Mouse (Mus musculus): ENCODE results near the gene Pcsk4. TPM values are rescaled to one million over a fixed set of nuclear protein-coding genes. Genes with fewer than 3 reads are reported as not detected.

Gene Pcsk4
- polyA plus RNA-seq, 1 experiment from 2014 or later: 3.8 TPM

DNA sequence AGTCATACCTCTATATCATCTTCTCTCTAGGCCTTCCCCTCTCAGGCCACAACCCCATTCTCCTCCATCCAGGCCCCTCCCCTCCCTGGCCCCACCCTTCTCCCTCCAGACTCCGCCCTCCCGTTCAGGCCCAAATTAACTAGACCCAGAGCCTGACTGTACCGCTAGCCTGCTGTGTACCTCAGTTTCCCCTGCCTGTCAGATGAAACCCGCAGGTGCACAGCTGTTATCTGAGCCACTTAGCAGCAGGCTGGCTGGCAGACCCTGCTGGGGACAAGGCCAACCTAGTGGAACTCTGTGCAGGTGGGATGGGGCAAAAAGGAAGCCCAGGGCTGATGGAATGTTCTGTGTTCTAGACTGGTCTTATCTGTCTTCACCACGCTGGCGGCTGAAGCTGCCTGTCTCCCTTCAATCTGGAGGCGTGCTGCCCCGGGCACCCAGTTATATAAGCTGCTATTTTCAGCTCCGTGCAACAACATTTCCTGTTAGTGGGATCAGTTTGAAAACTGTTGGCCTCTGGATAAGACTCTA lies 14.9 kb upstream of the Pcsk4 start:
- Histone ChIP-seq H3K9me3 (ENCODE audit: control insufficient read depth, low read length) (no peaks in the 10 kb centered on the region), H3K4me1 (replicated peaks; ENCODE audit: control insufficient read depth, insufficient read depth, low read length) (peaks cover 11% of the 10 kb centered on the region), H3K27me3 (ENCODE audit: control insufficient read depth, insufficient read depth, low read length) (peaks cover 90% of the 10 kb centered on the region), H3K9ac (ENCODE audit: low read length) (no peak overlapping the region), H3K27ac (ENCODE audit: low read depth, low read length) (no peak overlapping the region), H3K36me3 (ENCODE audit: control insufficient read depth, insufficient read depth, low read length) (no peaks in the 10 kb centered on the region), H3K4me2 (ENCODE audit: low read depth, low read length, severe bottlenecking) (no peak overlapping the region), H3K4me3 (ENCODE audit: low read depth, low read length) (no peak overlapping the region)
- DNase-seq (ENCODE audit: low spot score): no peak
- whole genome bisulfite sequencing: 45% methylated on average over 9 of the region's 9 CpGs
- ATAC-seq (replicated peaks; ENCODE audit: low FRiP score): no peak

DNA sequence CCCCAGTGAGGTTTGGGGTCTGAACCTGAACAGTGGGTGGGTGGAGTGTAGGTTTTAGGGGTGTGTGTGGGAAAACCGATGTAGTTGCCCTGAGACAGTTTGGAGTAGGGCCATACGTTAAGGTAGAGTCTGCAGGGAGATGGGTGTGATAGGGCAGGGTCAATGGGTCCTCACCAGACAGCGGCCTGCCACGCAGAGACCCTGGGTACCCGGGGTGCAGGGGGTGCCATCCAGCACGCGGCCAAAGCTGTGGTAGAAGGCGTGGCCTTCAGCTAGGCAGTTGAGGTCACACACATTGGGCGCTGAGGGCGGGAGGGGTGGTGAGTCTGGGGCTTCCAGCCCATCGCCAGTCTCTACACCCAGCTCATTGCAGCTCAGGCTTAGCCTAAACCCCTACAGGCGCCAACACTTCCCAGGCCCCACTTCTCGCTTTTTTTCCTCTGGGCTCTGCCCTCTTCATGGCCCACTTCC lies 14.2 kb upstream of the Pcsk4 start:
- H3K27me3 ChIP-seq (ENCODE audit: control insufficient read depth, insufficient read depth, low read length): peaks cover 83% of the 10 kb centered on the region
- H3K27ac ChIP-seq (ENCODE audit: low read depth, low read length): no peak overlapping the region
- H3K9ac ChIP-seq (ENCODE audit: low read length): no peak overlapping the region; the same call in 1 of the 2 replicates
- no peaks in the 10 kb centered on the region for H3K9me3 ChIP-seq (ENCODE audit: control insufficient read depth, low read length)
- no peaks in the 10 kb centered on the region for H3K36me3 ChIP-seq (ENCODE audit: control insufficient read depth, insufficient read depth, low read length)
- peak overlapping the region; percentile 30; the same call in 1 of the 2 replicates for H3K4me3 ChIP-seq (ENCODE audit: low read depth, low read length)
- peaks cover 11% of the 10 kb centered on the region for H3K4me1 ChIP-seq (replicated peaks; ENCODE audit: control insufficient read depth, insufficient read depth, low read length)
- ATAC-seq (replicated peaks; ENCODE audit: low FRiP score): no peak; the same call in 1 of the 2 replicates
- 27% methylated on average over 13 of the region's 13 CpGs for WGBS
- H3K4me2 ChIP-seq (ENCODE audit: low read depth, low read length, severe bottlenecking): peak overlapping the region; percentile 48; the same call in 1 of the 2 replicates
- DNase-seq (ENCODE audit: low spot score): no peak

DNA sequence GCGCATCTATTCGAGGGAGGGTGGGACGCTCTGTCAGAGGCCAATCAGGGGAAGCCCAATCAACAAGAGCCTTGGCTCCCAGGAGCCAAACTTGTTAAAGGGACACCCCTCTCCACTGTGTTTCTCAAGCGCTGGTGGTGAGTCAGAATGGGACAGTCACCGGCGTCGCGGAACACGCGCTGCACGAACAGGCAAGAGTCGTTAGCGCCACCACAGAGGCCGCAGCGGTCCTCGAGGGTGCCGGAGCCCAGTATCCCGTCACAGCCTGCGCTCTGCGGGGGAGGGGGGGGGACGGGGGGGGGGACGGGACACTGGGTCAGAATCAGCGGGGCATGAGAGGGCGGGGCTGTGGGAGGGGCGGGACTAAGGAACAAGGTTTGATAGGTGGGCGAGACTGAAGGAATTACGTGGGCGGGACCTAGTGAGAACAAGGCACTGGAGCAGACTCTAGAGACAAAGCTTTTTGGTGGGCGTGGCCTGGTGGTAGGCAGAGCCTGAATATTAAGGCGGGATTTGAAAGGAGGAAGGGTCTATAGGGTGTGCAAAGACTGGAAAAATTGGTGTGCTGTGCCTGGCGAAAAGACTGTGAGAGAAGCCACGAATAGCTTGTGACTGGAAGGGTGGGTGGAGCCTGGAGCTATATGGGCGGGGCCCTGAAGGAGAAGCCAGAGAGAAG lies 13.6 kb upstream of the Pcsk4 start:
- Histone ChIP-seq H3K9ac (ENCODE audit: low read length) (no peak overlapping the region; the same call in 1 of the 2 replicates), H3K27me3 (ENCODE audit: control insufficient read depth, insufficient read depth, low read length) (peaks cover 77% of the 10 kb centered on the region), H3K9me3 (ENCODE audit: control insufficient read depth, low read length) (no peaks in the 10 kb centered on the region), H3K27ac (ENCODE audit: low read depth, low read length) (no peak overlapping the region), H3K4me2 (ENCODE audit: low read depth, low read length, severe bottlenecking) (peak overlapping the region; percentile 48), H3K36me3 (ENCODE audit: control insufficient read depth, insufficient read depth, low read length) (no peaks in the 10 kb centered on the region), H3K4me3 (ENCODE audit: low read depth, low read length) (peak overlapping the region; percentile 30), H3K4me1 (replicated peaks; ENCODE audit: control insufficient read depth, insufficient read depth, low read length) (peaks cover 11% of the 10 kb centered on the region)
- ATAC-seq (replicated peaks; ENCODE audit: low FRiP score) (peak; percentile 71), DNase-seq (ENCODE audit: low spot score) (peak; percentile 79)
- WGBS: under 1% methylated on average over 33 of the region's 33 CpGs

DNA sequence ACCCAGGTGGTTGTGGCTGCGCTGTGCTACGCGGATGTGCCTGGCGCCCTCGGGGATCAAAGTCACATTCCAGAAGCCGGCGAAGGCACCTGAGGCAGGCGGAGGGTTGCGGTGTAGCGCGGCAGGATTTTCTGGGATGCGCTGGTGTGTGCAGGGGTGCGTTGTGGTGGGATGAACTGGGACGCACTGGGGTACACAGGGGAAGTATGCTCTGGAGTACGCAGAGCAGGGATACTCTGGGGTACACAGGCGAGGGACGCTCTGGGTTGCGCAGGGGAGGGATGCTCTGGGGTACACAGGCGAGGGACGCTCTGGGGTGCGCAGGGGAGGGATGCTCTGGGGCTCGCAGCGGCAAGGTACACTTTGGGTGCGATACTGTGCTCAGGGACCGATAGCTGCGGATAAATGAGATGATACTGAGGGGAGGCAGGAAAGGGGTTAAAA lies 13.0 kb upstream of the Pcsk4 start:
- peaks cover 72% of the 10 kb centered on the region for H3K27me3 ChIP-seq (ENCODE audit: control insufficient read depth, insufficient read depth, low read length)
- no peaks in the 10 kb centered on the region for H3K9me3 ChIP-seq (ENCODE audit: control insufficient read depth, low read length)
- no peaks in the 10 kb centered on the region for H3K36me3 ChIP-seq (ENCODE audit: control insufficient read depth, insufficient read depth, low read length)
- ATAC-seq (replicated peaks; ENCODE audit: low FRiP score) (no peak; the same call in 1 of the 2 replicates), DNase-seq (ENCODE audit: low spot score) (peak; percentile 58)
- 2% methylated on average over 26 of the region's 26 CpGs for WGBS
- peak overlapping the region; percentile 30 for H3K4me3 ChIP-seq (ENCODE audit: low read depth, low read length)
- peak overlapping the region; percentile 48 for H3K4me2 ChIP-seq (ENCODE audit: low read depth, low read length, severe bottlenecking)
- peaks cover 11% of the 10 kb centered on the region for H3K4me1 ChIP-seq (replicated peaks; ENCODE audit: control insufficient read depth, insufficient read depth, low read length)
- no peak overlapping the region for H3K9ac ChIP-seq (ENCODE audit: low read length)
- no peak overlapping the region for H3K27ac ChIP-seq (ENCODE audit: low read depth, low read length)

DNA sequence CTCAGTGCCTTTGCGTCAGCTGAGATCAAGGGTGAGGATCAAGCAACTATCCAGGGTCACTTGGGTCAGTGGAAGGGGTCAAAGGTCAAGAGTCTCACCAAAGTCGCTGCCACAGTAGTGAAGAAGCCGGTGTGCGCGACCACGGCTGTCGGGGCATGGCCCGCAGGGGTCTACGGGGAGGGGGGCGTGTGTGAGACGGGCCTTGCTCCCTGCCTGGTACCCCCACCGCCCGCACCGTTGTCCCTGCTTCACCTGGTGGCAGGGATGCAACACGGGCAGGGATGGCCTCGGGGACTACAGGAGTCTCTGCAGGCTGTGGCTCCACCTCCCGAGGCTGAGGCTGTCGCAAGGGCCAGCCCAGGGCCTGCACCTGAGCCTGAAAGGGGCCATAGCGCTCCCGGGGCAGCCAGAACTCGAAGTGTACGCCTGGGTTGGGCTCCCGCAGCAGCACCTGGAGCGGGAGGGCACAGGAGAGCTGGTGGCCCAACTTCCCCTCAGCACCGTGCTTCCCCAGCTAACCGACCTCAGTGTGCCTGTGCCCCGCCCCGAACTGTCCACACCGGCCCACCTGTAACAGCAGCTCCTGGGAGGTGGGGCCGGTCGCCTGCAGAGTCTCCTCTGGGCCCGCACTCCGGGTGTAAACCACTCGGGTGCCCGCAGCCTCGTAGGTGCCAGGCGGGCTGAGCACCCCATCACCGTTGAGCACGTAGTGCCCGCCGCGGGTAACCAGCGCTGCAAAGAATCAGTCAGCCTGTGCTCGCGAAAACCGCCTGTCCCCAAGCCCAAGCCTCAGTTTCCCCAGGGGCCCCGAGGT lies 12.4 kb upstream of the Pcsk4 start:
- peaks cover 11% of the 10 kb centered on the region for H3K4me1 ChIP-seq (replicated peaks; ENCODE audit: control insufficient read depth, insufficient read depth, low read length)
- peaks cover 67% of the 10 kb centered on the region for H3K27me3 ChIP-seq (ENCODE audit: control insufficient read depth, insufficient read depth, low read length)
- H3K4me2 ChIP-seq (ENCODE audit: low read depth, low read length, severe bottlenecking): no peak overlapping the region
- no peak overlapping the region for H3K27ac ChIP-seq (ENCODE audit: low read depth, low read length)
- no peaks in the 10 kb centered on the region for H3K9me3 ChIP-seq (ENCODE audit: control insufficient read depth, low read length)
- WGBS: 2% methylated on average over 46 of the region's 47 CpGs
- DNase-seq (ENCODE audit: low spot score): peak; percentile 61
- no peak overlapping the region for H3K9ac ChIP-seq (ENCODE audit: low read length)
- H3K4me3 ChIP-seq (ENCODE audit: low read depth, low read length): peak overlapping the region; percentile 30
- no peaks in the 10 kb centered on the region for H3K36me3 ChIP-seq (ENCODE audit: control insufficient read depth, insufficient read depth, low read length)
- ATAC-seq (replicated peaks; ENCODE audit: low FRiP score): no peak

DNA sequence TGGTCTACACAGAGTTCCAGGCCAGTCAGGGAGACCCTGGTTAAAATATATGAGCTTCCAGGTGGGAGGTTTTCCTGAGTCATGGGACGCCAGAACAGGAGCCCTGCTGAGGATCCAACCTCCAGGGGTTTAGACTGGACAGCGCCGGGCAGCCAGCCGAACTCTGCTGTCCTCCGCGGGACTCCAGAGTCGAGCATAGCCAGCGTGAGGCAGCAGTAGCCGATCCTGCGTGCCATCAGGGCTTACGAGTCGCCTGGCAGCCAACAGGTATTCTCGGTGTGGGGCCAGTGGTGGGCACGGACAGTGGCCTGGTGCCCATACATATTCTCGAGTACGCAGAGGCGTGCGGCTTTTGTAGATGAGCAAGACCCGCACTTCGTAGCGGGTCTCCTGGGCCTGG lies 11.7 kb upstream of the Pcsk4 start:
- Histone ChIP-seq H3K4me2 (ENCODE audit: low read depth, low read length, severe bottlenecking) (no peak overlapping the region), H3K9ac (ENCODE audit: low read length) (no peak overlapping the region), H3K9me3 (ENCODE audit: control insufficient read depth, low read length) (no peaks in the 10 kb centered on the region), H3K36me3 (ENCODE audit: control insufficient read depth, insufficient read depth, low read length) (no peaks in the 10 kb centered on the region), H3K27ac (ENCODE audit: low read depth, low read length) (no peak overlapping the region), H3K27me3 (ENCODE audit: control insufficient read depth, insufficient read depth, low read length) (peaks cover 62% of the 10 kb centered on the region), H3K4me3 (ENCODE audit: low read depth, low read length) (no peak overlapping the region), H3K4me1 (replicated peaks; ENCODE audit: control insufficient read depth, insufficient read depth, low read length) (peaks cover 11% of the 10 kb centered on the region)
- DNase-seq (ENCODE audit: low spot score) (no peak), ATAC-seq (replicated peaks; ENCODE audit: low FRiP score) (no peak)
- WGBS: 9% methylated on average over 21 of the region's 21 CpGs

DNA sequence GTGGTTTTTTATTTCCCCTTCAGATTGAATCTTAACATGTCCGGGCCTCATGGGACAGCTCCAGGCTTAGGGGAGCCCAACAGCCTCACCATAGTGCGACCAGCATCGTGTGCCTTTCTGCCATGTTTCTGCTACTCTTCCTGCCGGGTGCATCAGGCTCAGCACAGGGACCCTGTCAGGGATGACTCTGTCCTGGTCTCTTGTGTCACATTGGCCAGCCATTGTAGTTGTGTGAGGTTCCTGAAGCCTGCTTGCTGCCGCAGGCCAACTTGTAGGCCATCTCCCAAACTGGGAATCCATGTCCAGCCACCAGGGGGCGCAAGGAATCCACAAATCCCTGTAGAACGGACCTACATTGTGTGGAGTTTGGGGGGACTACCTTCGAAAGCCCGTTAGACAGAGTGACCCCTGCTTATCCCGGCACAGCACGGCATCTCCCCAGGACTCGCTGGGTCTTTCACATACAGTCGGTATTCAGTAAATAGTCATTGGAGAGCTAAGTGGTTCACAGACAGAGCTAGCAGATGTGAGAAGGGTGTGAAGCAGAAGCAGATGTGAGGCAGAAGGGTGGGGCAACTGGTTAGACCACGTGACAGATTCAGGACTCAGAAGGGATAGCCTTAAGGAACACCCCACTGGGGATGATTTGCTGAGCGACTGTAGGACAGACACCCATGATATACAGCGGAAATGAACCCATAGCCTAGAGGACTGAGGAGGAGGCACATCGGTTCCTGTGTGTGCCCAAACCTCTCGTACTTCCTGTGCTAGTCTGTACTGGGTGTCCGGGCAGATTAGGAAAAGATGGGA lies 10.8 kb upstream of the Pcsk4 start:
- Histone ChIP-seq H3K27me3 (ENCODE audit: control insufficient read depth, insufficient read depth, low read length) (peaks cover 53% of the 10 kb centered on the region), H3K4me1 (replicated peaks; ENCODE audit: control insufficient read depth, insufficient read depth, low read length) (peaks cover 11% of the 10 kb centered on the region), H3K36me3 (ENCODE audit: control insufficient read depth, insufficient read depth, low read length) (no peaks in the 10 kb centered on the region), H3K9me3 (ENCODE audit: control insufficient read depth, low read length) (no peaks in the 10 kb centered on the region), H3K4me2 (ENCODE audit: low read depth, low read length, severe bottlenecking) (no peak overlapping the region; the same call in 1 of the 2 replicates), H3K27ac (ENCODE audit: low read depth, low read length) (no peak overlapping the region), H3K4me3 (ENCODE audit: low read depth, low read length) (no peak overlapping the region), H3K9ac (ENCODE audit: low read length) (no peak overlapping the region)
- peak; percentile 92 for DNase-seq (ENCODE audit: low spot score)
- WGBS: 26% methylated on average over 19 of the region's 19 CpGs
- ATAC-seq (replicated peaks; ENCODE audit: low FRiP score): no peak

DNA sequence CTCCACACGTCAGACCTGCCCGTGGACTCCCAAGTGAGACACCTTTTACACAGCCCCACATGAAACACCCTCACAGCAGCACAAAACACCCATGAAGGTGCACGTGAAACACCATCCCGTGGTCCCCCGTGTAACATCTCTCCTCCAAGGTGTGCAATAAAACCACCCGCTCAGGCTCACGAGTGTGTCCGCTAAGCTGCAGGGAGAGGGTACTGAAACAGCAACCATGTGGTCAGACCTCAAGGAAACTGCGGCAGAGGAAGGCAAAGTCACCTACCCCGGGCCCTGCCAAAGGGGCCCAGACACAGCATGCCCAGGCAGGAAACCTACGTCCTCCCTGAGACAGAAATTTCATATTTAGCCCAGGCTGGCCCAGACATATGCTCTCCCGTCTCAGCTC lies 7.0 kb upstream of the Pcsk4 start:
- H3K4me3 ChIP-seq (ENCODE audit: low read depth, low read length): no peak overlapping the region
- H3K27ac ChIP-seq (ENCODE audit: low read depth, low read length): no peak overlapping the region
- H3K36me3 ChIP-seq (ENCODE audit: control insufficient read depth, insufficient read depth, low read length): no peaks in the 10 kb centered on the region
- H3K9me3 ChIP-seq (ENCODE audit: control insufficient read depth, low read length): no peaks in the 10 kb centered on the region
- WGBS: 91% methylated on average over 12 of the region's 12 CpGs
- no peak overlapping the region for H3K4me2 ChIP-seq (ENCODE audit: low read depth, low read length, severe bottlenecking)
- H3K27me3 ChIP-seq (ENCODE audit: control insufficient read depth, insufficient read depth, low read length): peaks cover 14% of the 10 kb centered on the region
- H3K9ac ChIP-seq (ENCODE audit: low read length): no peak overlapping the region
- no peaks in the 10 kb centered on the region; the same call in 1 of the 2 replicates for H3K4me1 ChIP-seq (replicated peaks; ENCODE audit: control insufficient read depth, insufficient read depth, low read length)
- ATAC-seq (replicated peaks; ENCODE audit: low FRiP score) (no peak), DNase-seq (ENCODE audit: low spot score) (no peak)

All from forebrain, embryonic 11.5 days (tissue).